Mouse (Mus musculus): ENCODE data around the gene Impdh2. TPM values are rescaled to one million over a fixed set of nuclear protein-coding genes. Genes with fewer than 3 reads are reported as not detected.
A peak's percentile ranks its signal among the peaks of the same experiment; 100 is the strongest.

Impdh2 gene
- total and polyA plus RNA-seq, 3 experiments, result 405 to 485 (median 483) TPM

GRCm38 (mm10) chr9:108567931-108568419 is 7.9 kb downstream of the Impdh2 start:
- H3K4me1 ChIP-seq (ENCODE audit: control insufficient read depth in 1 of 2, insufficient read depth in 2 of 2), result peaks cover 7 to 38% of the 10 kb centered on the region in 2 experiments
- in situ Hi-C loops (cut with MboI; ENCODE audit: low pct_ligation_motif_present, low pct_unique_long_range_greater_than_20kb, low sequenced_read_pairs), result no loop called here
- dilution Hi-C loops (cut with MboI; ENCODE audit: extremely low pct_ligation_motif_present, extremely low pct_unique_long_range_greater_than_20kb, low sequenced_read_pairs), result no loop called here

GRCm38 (mm10) chr9:108568511-108568921 is 8.4 kb downstream of the Impdh2 start:
- peak overlapping the region; percentile 64 to 90 (median 73) for H3K4me3 ChIP-seq (replicated peaks in 1 of 3; ENCODE audit: low read depth in 2 of 3, low read length in 2 of 3, poor library complexity in 1 of 3)
- peak overlapping the region; percentile 61 for H3K9ac ChIP-seq (ENCODE audit: insufficient read depth, low read depth)
- H3K27ac ChIP-seq (ENCODE audit: insufficient read depth, low read depth), result peak overlapping the region; percentile 95
- in situ Hi-C loops (cut with MboI; ENCODE audit: low pct_ligation_motif_present, low pct_unique_long_range_greater_than_20kb, low sequenced_read_pairs), result no loop called here
- no peaks in the 10 kb centered on the region for H3K9me3 ChIP-seq (replicated peaks; ENCODE audit: low read length)
- DNase-seq (ENCODE audit: extremely low read depth), result peak; percentile 70
- dilution Hi-C loops (cut with MboI; ENCODE audit: extremely low pct_ligation_motif_present, extremely low pct_unique_long_range_greater_than_20kb, low sequenced_read_pairs), result no loop called here
- H3K27me3 ChIP-seq (replicated peaks), result no peaks in the 10 kb centered on the region
- peaks cover 50 to 56% of the 10 kb centered on the region in 2 experiments for H3K36me3 ChIP-seq (replicated peaks in 1 of 2; ENCODE audit: control insufficient read depth in 1 of 2, insufficient read depth in 1 of 2, low read length in 1 of 2)
- H3K79me2 ChIP-seq (replicated peaks; ENCODE audit: control insufficient read depth, extremely low read depth, insufficient read depth, poor library complexity, severe bottlenecking), result 0 out of 2 replicates have a peak, but pooled peaks cover 3% of the 10 kb centered on the region
- H3K4me1 ChIP-seq (ENCODE audit: control insufficient read depth in 1 of 2, insufficient read depth in 2 of 2), result peaks cover 7 to 35% of the 10 kb centered on the region in 2 experiments
- peak overlapping the region; percentile 81 for H3K4me2 ChIP-seq (ENCODE audit: insufficient read depth, low read depth, poor library complexity, severe bottlenecking)
- TF ChIP-seq POLR2A (IDR thresholded peaks at IDR 0.05; ENCODE audit: low read depth, low read length) (no peak; the same call in 1 of the 2 replicates), ZKSCAN1 (IDR thresholded peaks at IDR 0.05; ENCODE audit: borderline replicate concordance, low read depth, low read length) (no peak), ZMIZ1 (IDR thresholded peaks at IDR 0.05; ENCODE audit: low read depth, low read length) (peak; percentile 73), CTCF (conservative IDR thresholded peaks at IDR 0.05 in 1 of 2, IDR thresholded peaks at IDR 0.05 in 1 of 2; ENCODE audit: low read depth in 2 of 2, low read length in 2 of 2) (no peak), TBP (conservative IDR thresholded peaks at IDR 0.05; ENCODE audit: low read depth, low read length) (0 out of 2 replicates have a peak, but pooled peaks have one; percentile 14), ELF1 (IDR thresholded peaks at IDR 0.05; ENCODE audit: low read depth, low read length) (peak; percentile 67), NELFE (IDR thresholded peaks at IDR 0.05; ENCODE audit: low read depth, low read length) (peak; percentile 68; the same call in 1 of the 2 replicates), E2F4 (IDR thresholded peaks at IDR 0.05; ENCODE audit: insufficient replicate concordance, low read depth, low read length) (no peak), IRF4 (IDR thresholded peaks at IDR 0.05; ENCODE audit: low read depth, low read length) (0 out of 2 replicates have a peak, but pooled peaks have one; percentile 30), MAX (IDR thresholded peaks at IDR 0.05; ENCODE audit: low read length) (peak; percentile 41; the same call in 1 of the 2 replicates), KAT2A (IDR thresholded peaks at IDR 0.05; ENCODE audit: insufficient replicate concordance, low read length) (no peak), UBTF (IDR thresholded peaks at IDR 0.05; ENCODE audit: low read depth, low read length) (0 out of 2 replicates have a peak, but pooled peaks have one; percentile 11), MAFK (IDR thresholded peaks at IDR 0.05; ENCODE audit: insufficient replicate concordance, low read length) (no peak), GABPA (IDR thresholded peaks at IDR 0.05; ENCODE audit: insufficient replicate concordance, low read depth, low read length) (no peak), EP300 (IDR thresholded peaks at IDR 0.05; ENCODE audit: low read length) (0 out of 2 replicates have a peak, but pooled peaks have one; percentile 26), ZC3H11A (IDR thresholded peaks at IDR 0.05; ENCODE audit: low read depth, low read length) (no peak), MAZ (IDR thresholded peaks at IDR 0.05; ENCODE audit: low read depth, low read length) (no peak), ETS1 (conservative IDR thresholded peaks at IDR 0.05; ENCODE audit: low read depth, low read length) (peak; percentile 48; the same call in 1 of the 2 replicates), HCFC1 (IDR thresholded peaks at IDR 0.05; ENCODE audit: low read depth, low read length) (peak; percentile 40; the same call in 1 of the 2 replicates), JUND (conservative IDR thresholded peaks at IDR 0.05; ENCODE audit: low read depth, low read length) (no peak), MXI1 (IDR thresholded peaks at IDR 0.05; ENCODE audit: low read depth, low read length) (no peak; the same call in 1 of the 2 replicates), SIN3A (IDR thresholded peaks at IDR 0.05; ENCODE audit: low read length) (no peak), MYC (IDR thresholded peaks at IDR 0.05; ENCODE audit: low read depth, low read length) (no peak), PAX5 (IDR thresholded peaks at IDR 0.05; ENCODE audit: low read length) (no peak), BHLHE40 (IDR thresholded peaks at IDR 0.05; ENCODE audit: low read depth, low read length) (no peak; the same call in 1 of the 2 replicates), ZNF384 (IDR thresholded peaks at IDR 0.05; ENCODE audit: low read depth, low read length) (no peak), CHD2 (IDR thresholded peaks at IDR 0.05; ENCODE audit: low read length) (no peak; the same call in 1 of the 2 replicates), CHD1 (IDR thresholded peaks at IDR 0.05; ENCODE audit: low read depth, low read length) (0 out of 2 replicates have a peak, but pooled peaks have one; percentile 75), MEF2A (IDR thresholded peaks at IDR 0.05; ENCODE audit: borderline replicate concordance, low read depth, low read length) (peak; percentile 93)

More at GRCm38 (mm10) chr9:108567931-108568419, 7.9 kb downstream of the Impdh2 start:
- TF ChIP-seq CHD1 (IDR thresholded peaks at IDR 0.05; ENCODE audit: low read depth, low read length), result no peak
- TF ChIP-seq JUN (IDR thresholded peaks at IDR 0.05; ENCODE audit: insufficient read depth, low read depth, low read length), result no peak
- TF ChIP-seq NELFE (IDR thresholded peaks at IDR 0.05; ENCODE audit: low read depth, low read length), result no peak
- TF ChIP-seq CHD2 (IDR thresholded peaks at IDR 0.05; ENCODE audit: low read length), result 0 out of 2 replicates have a peak, but pooled peaks have one; percentile 28
- TF ChIP-seq USF1 (IDR thresholded peaks at IDR 0.05; ENCODE audit: low read depth, low read length), result no peak
- no peak for TF ChIP-seq MAZ (IDR thresholded peaks at IDR 0.05; ENCODE audit: low read depth, low read length)
- no peak for TF ChIP-seq MXI1 (IDR thresholded peaks at IDR 0.05; ENCODE audit: low read depth, low read length)
- 0 out of 2 replicates have a peak, but pooled peaks have one; percentile 63 for TF ChIP-seq KAT2A (IDR thresholded peaks at IDR 0.05; ENCODE audit: insufficient replicate concordance, low read length)
- no peaks in the 10 kb centered on the region for H3K9me3 ChIP-seq (replicated peaks; ENCODE audit: low read length)
- H3K27ac ChIP-seq (ENCODE audit: insufficient read depth, low read depth), result peak overlapping the region; percentile 95
- peak overlapping the region; percentile 64 to 90 (median 73) for H3K4me3 ChIP-seq (replicated peaks in 1 of 3; ENCODE audit: low read depth in 2 of 3, low read length in 2 of 3, poor library complexity in 1 of 3)
- H3K36me3 ChIP-seq (replicated peaks in 1 of 2; ENCODE audit: control insufficient read depth in 1 of 2, insufficient read depth in 1 of 2, low read length in 1 of 2), result peaks cover 49 to 56% of the 10 kb centered on the region in 2 experiments
- peak overlapping the region; percentile 81 for H3K4me2 ChIP-seq (ENCODE audit: insufficient read depth, low read depth, poor library complexity, severe bottlenecking)
- peak; percentile 39 for DNase-seq (ENCODE audit: extremely low read depth)
- H3K9ac ChIP-seq (ENCODE audit: insufficient read depth, low read depth), result peak overlapping the region; percentile 61
- 0 out of 2 replicates have a peak, but pooled peaks cover 3% of the 10 kb centered on the region for H3K79me2 ChIP-seq (replicated peaks; ENCODE audit: control insufficient read depth, extremely low read depth, insufficient read depth, poor library complexity, severe bottlenecking)
- H3K27me3 ChIP-seq (replicated peaks), result no peaks in the 10 kb centered on the region
